Mouse (Mus musculus): ENCODE measurements around the gene Nfatc3.

DNA sequence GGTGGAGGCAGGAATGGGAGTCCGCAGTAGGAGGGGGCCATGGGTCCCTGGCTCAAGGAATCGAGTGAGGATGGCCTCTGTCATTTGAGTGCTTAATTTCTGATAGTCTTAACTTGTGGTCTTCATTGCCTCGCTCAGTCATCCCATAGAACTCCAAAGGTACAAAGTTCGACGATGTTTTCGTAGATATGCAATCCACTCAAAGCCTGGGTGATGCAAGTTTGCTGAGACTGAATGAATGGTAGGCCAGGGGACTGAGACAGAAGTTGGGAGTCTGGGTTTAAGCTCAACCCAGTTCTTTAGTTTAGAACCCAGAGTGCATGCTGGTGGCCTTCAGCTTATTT lies 47.0 kb upstream of the Nfatc3 start, which contains the start of gene Ddx28:
- TF ChIP-seq POLR2A (IDR thresholded peaks at IDR 0.05; ENCODE audit: borderline replicate concordance, insufficient read depth, low read length) (no peak), CTCF (IDR thresholded peaks at IDR 0.05; ENCODE audit: borderline replicate concordance, insufficient read depth, low read depth, low read length) (no peak)
